Mouse (Mus musculus): ENCODE data around the gene Olfr763.

GRCm38 (mm10) chr10:129023319-129023718, 12.7 kb downstream of the Olfr763 start:
- no peak for TF ChIP-seq CTCF (IDR thresholded peaks at IDR 0.05; ENCODE audit: low read depth, low read length)
- no peak for TF ChIP-seq POLR2A (IDR thresholded peaks at IDR 0.05; ENCODE audit: extremely low read depth, insufficient read depth, low read length)

All from liver, adult 2 months (tissue).